Mouse (Mus musculus) bone marrow, adult 2 months (tissue): ENCODE data around the gene Zfand2b.

Source experiments
- CTCF ChIP-seq: fragments of 200-500 bp; IDR thresholded peaks from 2 replicates; pipeline ENCODE4 v1.5.1; 2011; ENCODE audit warnings: low read length, control low read depth; ENCODE audit not compliant: control insufficient read depth, insufficient read depth
- POLR2A ChIP-seq: fragments of 200-500 bp; IDR thresholded peaks from 2 replicates; pipeline ENCODE4 v1.6.1; 2011; ENCODE audit warnings: low read depth, mild to moderate bottlenecking, control low read depth, low read length, borderline replicate concordance; ENCODE audit not compliant: control insufficient read depth

GRCm38 (mm10) chr1:75155837-75156236 lies 12.6 kb upstream of the Zfand2b start:
- TF ChIP-seq POLR2A (no peak), CTCF (no peak)
